Mouse (Mus musculus) embryonic facial prominence, embryonic 15.5 days (tissue): Measurements from ENCODE around the gene Mllt6. TPM values are rescaled to one million over a fixed set of nuclear protein-coding genes. Genes with fewer than 3 reads are reported as not detected.

Experiments used
- ATAC-seq: fragments of 200-750 bp; cut with Nextera tagmentation; 2 replicates; pipeline ENCODE4 v1.8.0; 2017; ENCODE audit warnings: low read depth, moderate TSS enrichment; ENCODE audit not compliant: insufficient number of reproducible peaks, low FRiP score, low TSS enrichment
- H3K27ac ChIP-seq: fragments of 300-500 bp; sonication (generic); replicated peaks from 2 replicates; pipeline ENCODE4 v1.5.1; 2015; ENCODE audit warnings: mild to moderate bottlenecking, inconsistent platforms
- H3K27me3 ChIP-seq: fragments of 300-500 bp; sonication (generic); 2 replicates; pipeline ENCODE4 v1.6.1; 2015; ENCODE audit warnings: inconsistent platforms
- H3K36me3 ChIP-seq: fragments of 300-500 bp; sonication (generic); 2 replicates; pipeline ENCODE4 v1.6.1; 2015; ENCODE audit warnings: mild to moderate bottlenecking, inconsistent platforms
- H3K4me1 ChIP-seq: fragments of 300-500 bp; sonication (generic); 2 replicates; pipeline ENCODE4 v1.6.1; 2015; ENCODE audit warnings: inconsistent platforms
- H3K4me2 ChIP-seq: fragments of 300-500 bp; sonication (generic); replicated peaks from 2 replicates; pipeline ENCODE4 v1.6.1; 2015; ENCODE audit warnings: mild to moderate bottlenecking, inconsistent platforms
- H3K4me3 ChIP-seq: fragments of 300-500 bp; sonication (generic); replicated peaks from 2 replicates; pipeline ENCODE4 v1.5.1; 2015; ENCODE audit warnings: mild to moderate bottlenecking, inconsistent platforms
- H3K9ac ChIP-seq: fragments of 300-500 bp; sonication (generic); 2 replicates; pipeline ENCODE4 v1.6.1; 2015; ENCODE audit warnings: inconsistent platforms
- H3K9me3 ChIP-seq: fragments of 300-500 bp; sonication (generic); replicated peaks from 2 replicates; pipeline ENCODE4 v1.6.1; 2016; ENCODE audit warnings: inconsistent platforms
- WGBS: fragments of 180-500 bp; shearing (Covaris S2); methylation state at CpG from one replicate; pipeline ENCODE4 v1.1.7; 2015; 5-methylcytosine and 5-hydroxymethylcytosine counted together
- polyA plus RNA-seq: library from polyadenylated mRNA; unstranded; fragments of >200 nt; fragmentation: Nextera tagmentation; extraction: Ambion mirVana; gene quantifications from 2 replicates; pipeline ENCODE4 v1.2.1, GENCODE M21; 2015

Mllt6 gene
- polyA plus RNA-seq, 1 experiment from 2014 or later: 2.6 TPM

- no peaks in the 10 kb centered on the region for H3K27me3 ChIP-seq
- H3K4me3 ChIP-seq: no peak overlapping the region
- H3K9ac ChIP-seq: no peak overlapping the region
- ATAC-seq: no peak
- peak overlapping the region; percentile 53; the same call in 1 of the 2 replicates for H3K27ac ChIP-seq
- peaks cover 47% of the 10 kb centered on the region for H3K4me1 ChIP-seq
- H3K4me2 ChIP-seq: no peak overlapping the region
- WGBS: 53% methylated on average over 15 of the region's 15 CpGs
- H3K9me3 ChIP-seq: no peaks in the 10 kb centered on the region
- peaks cover 75% of the 10 kb centered on the region for H3K36me3 ChIP-seq
Observed at GRCm38 (mm10) chr11:97669268-97669667, 6.1 kb downstream of the Mllt6 start.

DNA sequence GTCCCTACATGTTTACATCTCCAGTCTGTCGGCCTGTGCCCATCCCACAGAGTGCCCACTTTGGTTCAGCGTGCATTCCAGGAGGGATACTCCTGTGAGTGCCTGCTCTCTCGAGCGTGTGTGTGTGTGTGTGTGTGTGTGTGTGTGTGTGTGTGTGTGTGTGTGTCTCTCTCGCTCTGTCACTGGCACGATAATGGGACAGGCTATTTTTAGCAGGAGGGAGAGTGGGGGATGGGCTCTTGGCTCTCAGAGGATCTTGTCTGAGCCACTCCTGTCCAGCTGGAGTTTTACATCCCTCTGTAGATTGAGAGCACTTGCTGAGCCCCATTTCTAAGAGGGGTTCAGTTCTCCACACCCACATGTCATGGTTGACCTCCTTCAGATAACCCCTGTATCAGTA, 6.6 kb downstream of the Mllt6 start:
- no peak for ATAC-seq
- peaks cover 42% of the 10 kb centered on the region for H3K4me1 ChIP-seq
- no peak overlapping the region for H3K4me3 ChIP-seq
- H3K9ac ChIP-seq: no peak overlapping the region
- H3K9me3 ChIP-seq: no peaks in the 10 kb centered on the region
- 0 out of 2 replicates have a peak overlapping the region, but pooled peaks have one; percentile 7 for H3K27ac ChIP-seq
- whole genome bisulfite sequencing: 23% methylated on average over 6 of the region's 6 CpGs
- H3K27me3 ChIP-seq: no peaks in the 10 kb centered on the region
- peaks cover 80% of the 10 kb centered on the region for H3K36me3 ChIP-seq
- H3K4me2 ChIP-seq: no peak overlapping the region

- 58% methylated on average over 13 of the region's 13 CpGs for WGBS
- peaks cover 85% of the 10 kb centered on the region for H3K36me3 ChIP-seq
- H3K4me3 ChIP-seq: no peak overlapping the region
- no peaks in the 10 kb centered on the region for H3K27me3 ChIP-seq
- no peak for ATAC-seq
- peaks cover 35% of the 10 kb centered on the region for H3K4me1 ChIP-seq
- H3K9ac ChIP-seq: no peak overlapping the region
- H3K4me2 ChIP-seq: no peak overlapping the region
- no peaks in the 10 kb centered on the region for H3K9me3 ChIP-seq
- H3K27ac ChIP-seq: peak overlapping the region; percentile 17; the same call in 1 of the 2 replicates
Observed at GRCm38 (mm10) chr11:97670234-97671176, 7.3 kb downstream of the Mllt6 start.

GRCm38 (mm10) chr11:97671177-97671527, 7.9 kb downstream of the Mllt6 start:
- H3K4me2 ChIP-seq: no peak overlapping the region
- H3K27me3 ChIP-seq: no peaks in the 10 kb centered on the region
- H3K4me3 ChIP-seq: no peak overlapping the region
- peaks cover 33% of the 10 kb centered on the region for H3K4me1 ChIP-seq
- ATAC-seq: no peak
- no peak overlapping the region for H3K9ac ChIP-seq
- H3K27ac ChIP-seq: peak overlapping the region; percentile 17; the same call in 1 of the 2 replicates
- H3K36me3 ChIP-seq: peaks cover 84% of the 10 kb centered on the region
- 24% methylated on average over 2 of the region's 2 CpGs for WGBS
- no peaks in the 10 kb centered on the region for H3K9me3 ChIP-seq

- Histone ChIP-seq H3K27ac (no peak overlapping the region), H3K4me1 (peaks cover 42% of the 10 kb centered on the region), H3K4me3 (no peak overlapping the region), H3K9ac (no peak overlapping the region), H3K9me3 (no peaks in the 10 kb centered on the region), H3K4me2 (no peak overlapping the region), H3K36me3 (peaks cover 74% of the 10 kb centered on the region), H3K27me3 (no peaks in the 10 kb centered on the region)
- 82% methylated on average over 11 of the region's 11 CpGs for WGBS
- no peak for ATAC-seq
Observed at GRCm38 (mm10) chr11:97673148-97673547, 9.9 kb downstream of the Mllt6 start.

GRCm38 (mm10) chr11:97676050-97676754, 13.0 kb downstream of the Mllt6 start:
- peaks cover 20% of the 10 kb centered on the region for H3K4me1 ChIP-seq
- no peaks in the 10 kb centered on the region for H3K27me3 ChIP-seq
- no peak overlapping the region for H3K4me2 ChIP-seq
- H3K9me3 ChIP-seq: no peaks in the 10 kb centered on the region
- H3K36me3 ChIP-seq: peaks cover 77% of the 10 kb centered on the region
- no peak overlapping the region for H3K9ac ChIP-seq
- H3K27ac ChIP-seq: no peak overlapping the region
- no peak for ATAC-seq
- H3K4me3 ChIP-seq: no peak overlapping the region
- WGBS: 90% methylated on average over 15 of the region's 15 CpGs

DNA sequence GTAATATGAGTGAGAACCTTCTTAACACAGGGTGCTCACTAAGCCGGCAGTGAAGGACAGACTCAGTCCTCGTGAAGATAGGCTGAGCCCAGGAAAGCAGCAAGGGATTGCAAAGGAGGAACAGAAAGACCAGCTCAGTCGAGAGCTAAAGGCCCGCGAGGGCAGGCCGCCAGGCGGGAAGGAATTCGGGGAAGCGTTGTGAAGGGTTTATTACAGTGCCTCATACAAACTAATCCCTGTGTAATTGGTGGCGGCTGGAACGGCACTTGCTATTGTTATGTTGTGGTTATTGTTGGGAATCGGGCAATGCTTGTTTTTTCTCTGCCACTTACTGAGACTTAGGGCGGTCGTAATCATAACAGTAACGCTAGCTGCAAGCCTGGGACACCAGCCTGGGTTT, 14.2 kb downstream of the Mllt6 start:
- peak overlapping the region; percentile 31; the same call in 1 of the 2 replicates for H3K27ac ChIP-seq
- 36% methylated on average over 15 of the region's 15 CpGs for WGBS
- H3K9me3 ChIP-seq: no peaks in the 10 kb centered on the region
- peaks cover 18% of the 10 kb centered on the region for H3K4me1 ChIP-seq
- no peak overlapping the region for H3K4me2 ChIP-seq
- peaks cover 79% of the 10 kb centered on the region for H3K36me3 ChIP-seq
- no peak overlapping the region for H3K9ac ChIP-seq
- no peak for ATAC-seq
- no peaks in the 10 kb centered on the region for H3K27me3 ChIP-seq
- no peak overlapping the region for H3K4me3 ChIP-seq

DNA sequence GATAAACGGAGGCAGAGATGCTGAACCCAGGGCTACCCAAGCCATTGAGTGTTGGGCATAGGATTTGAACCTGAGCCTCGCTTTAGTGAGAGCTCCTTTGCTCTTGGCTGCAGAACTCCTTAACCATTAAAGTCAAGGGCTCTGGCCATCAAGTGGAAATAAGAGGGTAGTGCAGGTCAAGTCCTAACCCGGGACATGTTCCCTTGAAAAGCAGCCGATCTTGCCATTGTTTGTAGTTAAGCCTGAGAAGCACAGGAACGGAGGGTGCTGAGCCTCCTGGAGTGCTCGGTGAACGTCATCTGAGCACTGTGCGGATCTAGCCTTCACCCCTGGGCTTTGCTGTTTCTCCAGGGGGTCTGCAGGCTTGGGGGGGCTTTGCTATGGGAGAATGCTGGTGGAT, 14.6 kb downstream of the Mllt6 start:
- Histone ChIP-seq H3K27me3 (no peaks in the 10 kb centered on the region), H3K4me3 (no peak overlapping the region), H3K27ac (no peak overlapping the region), H3K9ac (no peak overlapping the region), H3K4me1 (peaks cover 18% of the 10 kb centered on the region), H3K36me3 (peaks cover 75% of the 10 kb centered on the region), H3K9me3 (no peaks in the 10 kb centered on the region), H3K4me2 (no peak overlapping the region)
- ATAC-seq: no peak
- 62% methylated on average over 8 of the region's 8 CpGs for WGBS

DNA sequence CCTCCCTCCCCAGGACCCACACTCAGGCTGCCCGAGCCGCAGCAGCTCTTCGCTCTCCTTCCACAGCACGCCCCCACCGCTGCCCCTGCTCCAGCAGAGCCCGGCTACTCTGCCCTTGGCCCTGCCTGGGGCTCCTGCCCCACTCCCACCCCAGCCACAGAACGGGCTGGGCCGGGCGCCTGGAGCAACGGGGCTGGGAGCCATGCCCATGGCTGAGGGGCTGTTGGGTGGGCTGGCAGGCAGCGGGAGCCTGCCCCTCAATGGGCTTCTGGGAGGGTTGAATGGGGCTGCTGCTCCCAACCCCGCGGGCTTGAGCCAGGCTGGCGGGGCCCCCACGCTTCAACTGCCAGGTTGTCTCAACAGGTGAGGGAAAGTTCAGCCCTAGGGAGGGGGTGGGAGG, 15.1 kb downstream of the Mllt6 start:
- Histone ChIP-seq H3K4me2 (no peak overlapping the region), H3K4me1 (peaks cover 18% of the 10 kb centered on the region), H3K4me3 (no peak overlapping the region), H3K27ac (no peak overlapping the region), H3K27me3 (no peaks in the 10 kb centered on the region), H3K36me3 (peaks cover 70% of the 10 kb centered on the region), H3K9ac (no peak overlapping the region), H3K9me3 (no peaks in the 10 kb centered on the region)
- WGBS: 76% methylated on average over 15 of the region's 15 CpGs
- no peak for ATAC-seq

DNA sequence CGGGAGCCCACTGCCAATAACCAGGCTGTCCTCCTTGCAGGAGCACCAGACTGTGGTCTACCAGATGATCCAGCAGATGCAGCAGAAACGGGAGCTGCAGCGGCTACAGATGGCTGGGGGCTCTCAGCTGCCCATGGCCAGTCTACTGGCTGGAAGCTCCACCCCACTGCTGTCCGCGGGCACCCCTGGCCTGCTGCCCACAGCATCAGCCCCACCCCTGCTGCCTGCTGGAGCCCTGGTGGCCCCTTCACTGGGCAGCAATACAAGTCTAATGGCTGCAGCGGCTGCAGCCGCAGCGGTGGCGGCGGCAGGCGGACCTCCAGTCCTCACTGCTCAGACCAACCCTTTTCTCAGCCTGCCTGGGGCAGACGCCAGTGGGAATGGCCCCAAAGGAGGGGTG, 17.2 kb downstream of the Mllt6 start:
- ATAC-seq: no peak
- H3K27me3 ChIP-seq: no peaks in the 10 kb centered on the region
- H3K4me3 ChIP-seq: no peak overlapping the region
- 80% methylated on average over 12 of the region's 12 CpGs for WGBS
- no peak overlapping the region for H3K9ac ChIP-seq
- H3K36me3 ChIP-seq: peaks cover 49% of the 10 kb centered on the region
- no peak overlapping the region for H3K27ac ChIP-seq
- H3K4me1 ChIP-seq: peaks cover 18% of the 10 kb centered on the region
- no peak overlapping the region for H3K4me2 ChIP-seq
- no peaks in the 10 kb centered on the region for H3K9me3 ChIP-seq

DNA sequence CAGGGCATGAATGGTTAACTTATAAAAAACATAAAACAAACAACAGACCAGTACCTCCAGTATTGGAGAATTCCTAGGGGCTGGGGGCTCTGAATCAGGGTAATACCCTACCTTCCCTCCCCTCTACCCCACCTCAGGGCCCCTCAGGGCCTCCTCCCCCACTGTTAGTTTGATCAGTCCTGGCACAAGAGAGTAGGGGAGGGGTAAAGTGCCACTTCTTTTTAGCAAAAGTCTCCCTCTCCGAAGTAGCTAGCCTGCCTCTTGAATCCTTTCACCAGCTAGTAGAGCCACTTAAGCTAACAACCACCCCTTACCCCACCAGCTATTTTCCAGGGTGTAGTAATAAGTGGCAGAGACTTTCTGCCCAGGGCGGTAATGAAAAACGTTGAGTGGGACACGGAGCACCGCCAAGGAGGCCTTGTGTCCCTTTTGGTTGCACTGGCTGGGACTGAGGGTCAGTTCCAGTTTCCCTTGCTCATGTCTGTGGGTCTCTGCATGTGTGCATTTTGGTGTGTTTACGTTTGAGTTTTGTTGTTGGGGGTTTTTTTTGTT, 19.4 kb downstream of the Mllt6 start:
- no peak for ATAC-seq
- H3K4me1 ChIP-seq: peaks cover 24% of the 10 kb centered on the region
- peaks cover 35% of the 10 kb centered on the region for H3K36me3 ChIP-seq
- no peak overlapping the region for H3K4me3 ChIP-seq
- H3K27ac ChIP-seq: no peak overlapping the region
- H3K9ac ChIP-seq: no peak overlapping the region
- WGBS: 78% methylated on average over 6 of the region's 6 CpGs
- no peak overlapping the region for H3K4me2 ChIP-seq
- H3K27me3 ChIP-seq: no peaks in the 10 kb centered on the region
- H3K9me3 ChIP-seq: no peaks in the 10 kb centered on the region
